Mouse (Mus musculus): Measurements from ENCODE around the gene Tmem150a. TPM values are rescaled to one million over a fixed set of nuclear protein-coding genes. Genes with fewer than 3 reads are reported as not detected.

Gene Tmem150a
- total RNA-seq, 2 experiments from 2014 or later: 8.0 to 14.0 TPM

DNA sequence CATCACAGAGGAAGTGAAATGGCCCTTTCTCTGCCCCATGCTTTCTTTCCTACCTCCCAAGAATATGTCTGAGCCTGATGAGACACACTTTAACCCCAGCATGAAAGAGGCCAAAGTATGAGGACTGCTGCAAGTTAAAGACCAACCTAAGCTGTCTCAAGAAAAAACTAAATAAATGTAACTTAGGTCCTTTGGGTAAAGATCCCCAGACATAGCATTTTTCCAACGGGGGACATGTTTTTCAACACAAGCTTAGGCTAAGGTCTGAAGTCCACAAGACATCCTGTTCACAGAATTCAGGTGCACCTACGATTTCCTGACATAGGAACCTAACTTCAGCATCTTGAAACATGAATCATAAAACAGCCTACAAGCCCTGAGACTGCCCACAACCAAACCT is 5.0 kb upstream of the Tmem150a start:
- no peak for DNase-seq

DNA sequence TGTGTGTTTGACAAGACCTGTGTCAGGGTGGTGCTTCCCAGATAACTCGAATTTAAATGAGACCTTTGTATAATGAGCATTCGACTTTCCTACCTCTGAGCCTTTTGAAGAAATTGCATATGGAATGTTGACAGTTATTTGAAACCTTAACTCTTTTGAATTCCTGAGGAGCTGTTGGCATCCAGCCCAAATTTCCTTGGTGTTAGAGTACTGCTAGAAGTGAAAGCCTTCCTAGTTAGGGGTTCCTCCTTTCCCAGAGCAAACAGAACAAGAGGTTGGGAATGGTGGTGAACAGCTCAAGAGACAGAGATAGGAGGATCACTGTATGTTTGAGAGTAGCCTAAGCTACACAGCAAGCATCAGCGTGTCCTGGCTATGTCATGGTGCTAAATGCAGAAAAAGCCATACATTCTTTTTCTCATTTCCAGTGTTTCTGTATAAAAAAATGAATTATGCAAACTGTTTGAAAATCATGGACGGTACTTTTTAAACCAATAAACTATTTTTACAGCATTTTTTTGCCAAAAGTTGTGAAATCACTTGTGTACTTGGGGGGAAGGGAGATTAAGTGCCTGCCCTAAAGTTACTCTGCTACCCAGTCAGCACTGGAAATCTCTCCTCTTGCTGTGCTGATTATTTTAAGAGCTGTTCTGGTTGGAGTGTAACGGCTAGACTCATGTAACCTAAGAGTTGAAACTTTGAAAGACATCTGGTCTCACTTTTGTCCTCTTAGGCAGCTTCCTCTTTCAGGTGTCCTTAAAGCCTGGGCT is 2.4 kb upstream of the Tmem150a start:
- DNase-seq: no peak

DNA sequence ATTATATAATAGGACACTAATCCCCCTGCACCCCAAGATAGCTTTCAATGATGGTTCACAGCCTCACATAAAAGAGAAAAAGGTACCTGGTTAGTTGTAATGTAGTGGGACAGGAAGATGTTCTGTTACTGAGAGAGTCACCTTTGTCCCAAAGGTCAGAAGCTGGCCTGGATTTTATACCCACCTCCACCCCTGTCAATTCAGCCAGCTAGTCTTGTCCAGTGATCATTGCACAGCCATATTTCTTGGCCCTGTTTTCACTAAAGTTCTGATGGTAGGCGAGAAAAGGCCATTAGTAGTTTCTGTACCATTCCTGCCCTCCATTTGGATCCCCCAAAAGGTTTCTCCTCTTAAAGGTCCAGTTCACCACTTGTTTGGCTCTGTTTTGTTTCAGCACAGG is 1.2 kb upstream of the Tmem150a start:
- DNase-seq: no peak

- no peak for DNase-seq
Observed at GRCm38 (mm10) chr6:72356001-72356532, 820 bp downstream of the Tmem150a start.

DNA sequence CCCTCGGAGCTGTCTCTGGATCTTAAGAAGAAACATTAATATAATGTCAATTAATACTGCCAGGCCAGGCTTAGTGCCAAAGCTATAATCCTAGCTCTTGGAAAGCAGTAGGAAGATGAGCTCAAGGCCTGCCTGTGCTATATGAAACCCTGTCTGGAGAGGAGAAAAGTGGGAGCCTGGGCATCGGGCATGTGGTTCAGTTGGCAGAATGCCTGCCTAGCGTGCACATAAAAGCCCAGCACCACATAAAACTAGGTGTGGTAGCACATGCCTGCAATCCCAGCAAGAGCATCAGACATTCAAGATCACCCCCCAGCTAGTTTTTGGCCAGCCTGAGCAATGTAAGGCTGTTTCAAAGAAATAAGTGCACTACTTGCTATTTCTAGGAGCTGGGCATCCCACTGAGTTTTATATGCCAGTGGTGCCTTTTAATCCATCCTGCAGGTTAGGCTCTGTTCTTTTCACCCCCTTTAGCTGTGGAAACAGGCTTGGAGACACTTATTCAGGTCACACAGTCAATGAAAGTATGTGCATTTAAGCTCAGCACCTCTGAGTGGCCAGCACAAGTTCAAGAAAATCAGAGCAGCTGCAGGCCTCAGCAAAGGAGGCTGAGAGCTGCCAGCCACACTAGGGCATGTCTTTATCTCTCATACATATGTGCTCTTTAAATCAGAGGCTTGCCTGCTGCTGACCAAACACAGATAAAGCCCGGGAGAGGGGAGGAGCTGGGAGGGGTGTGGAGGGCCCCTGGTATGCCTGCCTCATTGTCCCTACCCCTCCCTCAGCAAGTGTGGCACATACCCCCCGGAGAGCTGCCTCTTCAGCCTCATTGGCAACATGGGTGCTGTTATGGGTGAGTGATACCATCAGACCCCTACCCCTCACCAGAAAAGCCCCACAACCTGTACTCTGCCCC is 2.2 kb downstream of the Tmem150a start:
- DNase-seq: no peak

DNA sequence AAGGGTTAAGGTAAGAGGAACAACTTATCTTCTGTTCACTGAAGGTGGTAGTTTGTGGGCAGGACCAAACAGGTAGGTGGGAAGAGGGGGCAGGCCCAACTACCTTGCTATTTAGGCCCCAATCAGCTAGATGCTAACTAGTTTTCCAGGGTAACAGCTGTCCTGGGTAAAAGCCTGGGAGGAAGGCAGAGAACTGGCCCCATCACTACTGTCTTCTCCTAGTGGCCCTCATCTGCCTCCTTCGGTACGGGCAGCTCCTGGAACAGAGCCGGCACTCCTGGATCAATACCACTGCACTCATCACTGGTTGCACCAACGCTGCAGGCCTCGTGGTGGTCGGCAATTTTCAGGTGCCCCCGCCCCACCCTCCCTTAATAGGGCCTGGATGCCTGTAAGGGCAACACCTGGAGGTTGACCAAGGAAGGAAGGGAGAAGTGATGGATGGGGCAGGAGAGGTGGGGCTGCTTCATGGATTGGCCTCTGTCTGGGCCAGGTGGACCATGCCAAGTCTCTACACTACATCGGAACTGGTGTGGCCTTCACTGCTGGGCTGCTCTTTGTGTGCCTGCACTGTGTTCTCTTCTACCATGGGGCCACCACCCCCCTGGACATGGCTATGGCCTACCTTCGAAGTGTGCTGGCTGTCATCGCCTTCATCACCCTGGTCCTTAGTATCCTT is 3.0 kb downstream of the Tmem150a start:
- no peak for DNase-seq

DNA sequence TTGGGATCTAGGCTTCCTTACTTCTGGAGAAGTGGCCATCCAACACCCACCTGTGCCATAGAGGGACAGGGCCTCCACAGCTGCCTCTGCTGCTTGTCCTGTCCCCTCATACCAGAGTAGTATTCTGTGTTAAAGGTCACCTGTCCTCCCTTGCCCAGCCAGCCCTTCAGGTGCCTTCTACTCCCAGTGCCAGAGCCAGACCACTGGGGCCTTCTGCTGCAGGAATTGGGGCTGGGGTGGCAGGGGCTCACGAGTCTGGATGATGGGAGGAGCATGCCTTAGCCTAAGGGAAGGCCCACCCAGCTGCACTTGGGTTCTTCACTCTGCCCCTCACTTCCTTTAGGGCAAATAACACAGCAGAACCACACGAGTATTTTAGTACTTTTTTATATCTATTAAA is 4.1 kb downstream of the Tmem150a start:
- no peak for DNase-seq

DNA sequence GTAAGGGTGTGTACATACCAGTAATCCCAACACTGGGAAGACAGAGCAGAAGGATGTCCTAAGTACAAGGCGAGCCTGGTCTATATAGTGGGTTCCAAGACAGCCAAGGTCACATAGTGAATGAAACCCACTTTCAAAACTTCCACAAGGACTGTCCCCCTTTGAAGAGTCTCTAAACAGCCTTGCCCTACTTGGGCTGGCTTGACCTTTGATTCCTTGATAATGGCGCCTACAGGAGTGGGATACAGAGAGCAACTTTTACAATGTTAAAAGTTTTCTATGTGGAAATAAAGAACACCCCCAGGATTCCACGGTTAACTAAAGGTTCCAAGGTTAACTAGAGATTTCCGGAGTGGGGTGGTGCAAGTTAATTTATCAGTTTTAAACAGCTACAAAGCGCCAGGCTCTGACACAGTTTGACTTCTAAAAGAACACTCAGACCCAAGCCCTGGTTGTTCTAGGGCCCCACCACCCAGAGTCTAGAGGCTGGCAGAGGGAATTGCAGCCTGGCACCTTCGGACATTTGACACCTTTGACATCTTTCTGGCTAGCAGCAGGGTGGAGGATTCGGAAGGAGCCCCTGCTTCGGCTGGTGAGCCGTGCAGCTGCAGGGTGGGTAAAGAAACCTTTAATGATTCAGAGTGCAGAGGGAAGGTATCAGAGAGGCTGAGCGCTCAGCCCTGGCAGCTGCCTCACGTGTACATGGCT is 4.8 kb downstream of the Tmem150a start:
- no peak for DNase-seq

DNA sequence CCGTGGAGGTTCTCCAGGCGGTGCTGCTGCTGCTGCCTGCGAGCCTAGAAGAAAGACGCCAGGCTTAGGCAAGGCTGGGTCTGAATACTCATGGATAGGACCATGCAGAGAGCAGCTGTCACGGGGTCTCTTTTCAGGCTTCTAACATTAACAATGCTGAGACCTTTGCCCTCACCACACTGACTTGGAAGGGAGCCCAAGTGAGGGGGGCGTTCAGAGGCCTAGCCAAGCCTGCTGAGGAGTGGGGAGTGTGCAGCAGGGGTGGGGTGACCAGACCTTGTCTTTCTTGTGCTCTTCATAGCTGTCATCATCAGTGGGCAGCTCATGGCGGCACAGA is 5.3 kb downstream of the Tmem150a start:
- no peak for DNase-seq

DNA sequence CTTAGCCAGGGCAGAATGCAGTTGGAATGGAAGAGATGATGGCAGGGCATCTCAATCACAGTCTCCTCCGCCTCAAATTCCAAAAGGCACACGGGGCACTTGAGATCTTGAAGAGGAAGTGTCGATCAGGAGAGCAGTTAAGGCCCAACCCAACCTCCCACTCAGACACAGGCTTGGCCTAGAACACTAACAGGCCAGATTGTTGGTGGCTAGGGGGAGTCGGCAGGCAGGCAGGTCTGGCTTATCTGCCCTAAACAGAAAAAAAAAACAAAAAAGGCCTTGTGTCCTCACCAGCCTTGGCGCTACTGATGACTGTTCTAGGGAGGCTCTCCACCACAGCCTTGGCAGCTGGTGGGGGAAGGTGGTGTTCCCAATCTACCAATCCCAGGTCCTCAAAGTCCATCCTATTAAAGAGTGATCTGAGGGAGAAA is 5.9 kb downstream of the Tmem150a start:
- no peak for DNase-seq

DNA sequence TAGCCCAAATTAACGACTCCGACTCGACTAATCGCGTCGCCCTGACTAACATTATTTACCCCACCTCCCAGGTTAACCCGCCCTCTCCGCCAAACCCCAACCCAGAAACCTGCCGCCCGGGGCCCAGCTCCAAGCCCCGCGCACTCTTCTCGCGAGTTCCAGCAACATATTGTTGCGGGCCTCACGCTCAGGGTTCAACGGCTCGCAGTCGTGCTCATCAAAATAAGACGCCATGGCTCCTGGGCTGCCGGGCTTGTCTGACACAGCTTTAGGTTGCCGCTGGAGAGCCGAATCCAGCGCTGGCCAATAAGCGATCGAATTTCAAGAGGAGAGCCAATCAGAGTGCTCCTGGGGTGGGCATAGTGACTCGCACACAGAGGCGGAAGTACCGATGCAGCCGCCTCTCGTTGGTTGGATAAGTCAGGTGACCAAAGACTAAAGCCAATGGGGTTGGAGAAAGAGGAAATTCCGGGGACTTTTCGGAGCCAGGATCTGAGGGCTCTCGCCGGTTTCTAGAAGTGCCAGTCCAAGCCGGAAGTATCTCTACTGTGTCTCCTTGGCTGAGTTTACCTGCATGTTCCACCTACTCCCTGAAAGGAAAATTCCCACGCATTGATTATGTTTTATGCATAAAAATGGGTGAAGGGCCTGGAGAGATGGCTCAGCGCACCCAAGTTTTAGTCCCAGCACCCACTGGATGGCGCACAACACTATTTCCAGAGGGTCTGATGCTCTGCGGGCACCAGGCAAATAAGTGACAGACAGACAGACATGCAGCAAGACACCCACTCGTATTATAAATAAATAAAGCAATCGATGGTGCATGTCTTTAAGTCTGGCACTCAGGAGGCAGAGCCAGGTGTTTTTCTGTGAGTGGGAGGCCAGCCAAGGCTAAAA is 7.1 kb downstream of the Tmem150a start:
- peak; percentile 85 for DNase-seq

- no peak for DNase-seq
Observed at GRCm38 (mm10) chr6:72364009-72364408, 8.8 kb downstream of the Tmem150a start.

DNA sequence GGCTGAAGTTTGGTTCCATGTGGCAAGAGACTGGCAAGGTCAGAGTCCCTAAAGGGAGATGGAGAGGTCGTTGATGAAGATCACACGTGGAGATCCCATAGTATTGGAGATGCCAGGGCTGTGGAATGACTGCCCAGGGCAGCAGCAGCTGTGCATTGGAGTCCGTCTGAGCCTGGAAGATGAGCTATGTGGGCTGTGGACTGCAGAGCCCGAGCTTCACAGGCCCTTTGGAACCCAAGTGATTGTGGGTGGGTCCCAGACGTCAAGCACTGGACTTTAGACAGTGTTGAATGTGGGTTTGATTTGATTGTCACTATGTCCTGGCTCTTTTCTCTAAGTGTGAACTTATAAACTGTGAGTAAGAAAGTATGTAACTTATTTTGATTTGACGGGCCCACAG is 9.7 kb downstream of the Tmem150a start:
- no peak for DNase-seq

DNA sequence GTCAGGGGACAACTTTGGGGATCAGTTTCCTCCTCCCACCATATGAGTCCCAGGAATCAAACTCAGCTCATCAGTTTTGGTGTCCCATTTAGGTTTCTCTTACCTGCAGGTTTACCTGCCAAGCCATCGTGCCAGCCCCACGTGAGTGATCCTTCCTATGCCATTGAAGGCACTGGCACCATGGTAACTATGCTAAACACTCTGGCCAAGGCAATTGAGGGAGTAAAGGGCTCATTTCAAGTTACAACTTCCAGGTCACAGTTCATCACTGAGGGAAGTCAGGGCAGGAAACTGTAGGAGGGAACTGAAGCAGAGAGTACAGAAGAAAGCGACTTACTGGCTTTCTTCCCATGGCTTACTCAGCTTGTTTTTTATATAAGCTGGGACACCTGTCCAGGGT is 11.1 kb downstream of the Tmem150a start:
- no peak for DNase-seq

- no peak for DNase-seq
Observed at GRCm38 (mm10) chr6:72366844-72367443, 11.7 kb downstream of the Tmem150a start, which contains the start of gene Rnf181. Gene Rnf181, minus strand, starts transcription at chr6:72366956.

GRCm38 (mm10) chr6:72367460-72367974 is 12.3 kb downstream of the Tmem150a start:
- DNase-seq: no peak

DNA sequence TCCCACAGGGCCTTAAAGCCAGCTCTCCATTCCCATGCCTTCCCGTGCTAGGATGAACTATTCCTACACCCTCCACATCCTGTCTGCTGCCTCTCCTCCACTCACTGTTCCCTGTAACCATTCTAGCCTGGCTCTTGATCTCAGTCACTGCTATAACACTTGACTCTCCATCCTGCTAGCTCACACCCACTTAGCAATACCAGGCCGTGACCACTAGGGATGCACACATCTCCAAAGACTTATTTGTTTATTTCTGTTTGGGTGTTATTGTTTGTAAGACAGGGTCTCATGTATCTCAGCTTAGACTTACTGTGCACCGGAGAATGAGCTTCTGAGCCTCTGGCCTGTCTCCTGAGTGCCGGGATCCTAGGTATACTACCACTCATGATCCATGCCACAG is 14.3 kb downstream of the Tmem150a start:
- DNase-seq: no peak

GRCm38 (mm10) chr6:72370091-72370490 is 14.8 kb downstream of the Tmem150a start:
- no peak for DNase-seq

DNA sequence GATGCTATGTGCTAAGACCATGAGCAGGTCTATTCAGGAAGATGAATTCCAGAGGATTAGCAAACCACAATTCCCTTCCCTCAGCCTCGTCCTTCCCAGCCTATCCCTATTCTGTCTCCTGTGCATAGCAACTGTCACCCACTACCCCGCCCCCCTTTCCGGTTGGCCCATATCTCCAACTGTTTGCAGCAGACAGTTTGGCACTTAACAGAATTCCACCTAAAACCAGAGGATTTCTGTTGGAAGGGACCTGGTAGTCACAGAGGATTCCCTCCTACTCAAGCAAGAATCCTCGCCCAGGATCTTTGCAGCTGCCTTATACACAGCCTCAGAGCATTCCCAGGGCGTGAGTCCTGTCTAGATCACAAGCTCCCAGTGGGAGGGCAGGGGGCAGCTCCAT is 15.9 kb downstream of the Tmem150a start:
- no peak for DNase-seq

DNA sequence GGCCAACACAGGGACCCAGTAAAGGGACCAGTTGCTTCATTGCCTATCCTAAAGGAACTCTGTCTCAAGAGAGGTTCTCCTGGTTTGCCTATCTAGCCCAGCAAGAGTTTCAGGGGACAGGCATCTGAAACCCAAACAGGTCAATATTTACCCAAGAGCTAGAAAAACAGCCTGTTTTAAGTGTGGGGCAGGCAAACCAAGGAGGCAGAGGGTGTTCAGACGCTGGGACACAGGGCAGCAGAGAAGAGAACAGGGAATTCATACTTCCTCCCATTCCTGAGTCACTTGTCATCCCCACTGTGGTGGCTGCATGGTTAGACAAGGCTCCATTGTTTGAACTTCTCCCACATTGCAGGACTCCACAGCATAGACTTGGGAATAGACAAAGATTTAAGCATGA is 16.3 kb downstream of the Tmem150a start:
- DNase-seq: no peak

Data from gastrocnemius, postnatal 10 days (tissue).